Comparison of ENCODE assay signal across 8 mouse cellular contexts in the genomic region with DNA sequence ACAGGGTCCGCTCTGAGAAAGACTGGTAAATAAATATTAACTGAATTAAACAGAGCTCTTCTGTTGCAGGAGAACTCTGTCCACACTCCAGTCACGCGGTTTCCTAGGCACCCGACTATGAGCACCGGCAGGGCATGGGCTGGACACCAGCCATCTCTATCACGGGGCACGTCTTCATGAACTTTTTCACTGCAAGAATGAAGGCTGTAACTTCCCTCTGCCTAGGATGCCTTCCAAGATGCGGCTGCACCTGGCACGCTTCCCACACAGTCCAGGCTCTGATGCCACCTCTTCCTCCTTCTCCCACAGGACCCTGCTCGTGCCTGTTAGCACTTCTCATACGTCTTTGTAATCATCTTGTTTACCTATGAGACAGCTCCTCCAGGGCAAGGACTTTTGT. TPM values are rescaled to one million over a fixed set of nuclear protein-coding genes. Genes with fewer than 3 reads are reported as not detected.
DNase-seq lines count a peak whose midpoint lies in the region; ATAC-seq and TF ChIP-seq lines count a peak whose summit lies in the region.

No protein-coding gene starts in this region.

- ATAC-seq in heart, embryonic 13.5 days (ENCODE audit: extremely low read depth, insufficient number of reproducible peaks, low FRiP score, low TSS enrichment): no peak
- ATAC-seq in activated CD4-positive, CD25-positive, alpha-beta regulatory T cell, adult 4 months: no peak

- peak; percentile 68 for DNase-seq in left cerebral cortex, postnatal 4 days
- DNase-seq in left cerebral cortex, adult 8-10 months (ENCODE audit: low spot score in 2 of 2): no peak
- DNase-seq in brain, embryonic 14.5 days (ENCODE audit: low read depth): peak; percentile 79
- peak; percentile 92 for DNase-seq in kidney, postnatal 14 days
- peak; percentile 69 for DNase-seq in ovary, postnatal 36 days (ENCODE audit: low spot score)
- DNase-seq in thymus, postnatal 14 days: no peak

- H3K27me3 ChIP-seq in heart, embryonic 13.5 days (replicated peaks): no peaks in the 10 kb centered on the region

- H3K9me3 ChIP-seq in heart, embryonic 13.5 days: no peaks in the 10 kb centered on the region

- intact Hi-C loops in left cerebral cortex, postnatal 4 days (cut with DNase I): no loop called here

- H3K4me1 ChIP-seq in heart, embryonic 13.5 days: peaks cover 61% of the 10 kb centered on the region

- no peak for TF ChIP-seq CTCF in brain, embryonic 14.5 days (IDR thresholded peaks at IDR 0.05; ENCODE audit: borderline replicate concordance, extremely low read depth, insufficient read depth, insufficient read length)

- 39% methylated on average over 11 of the region's 11 CpGs for WGBS in heart, embryonic 13.5 days

- H3K27ac ChIP-seq in heart, embryonic 13.5 days (replicated peaks): peak overlapping the region; percentile 66

- H3K4me3 ChIP-seq in heart, embryonic 13.5 days: no peak overlapping the region

- TF ChIP-seq POLR2A in brain, embryonic 14.5 days (IDR thresholded peaks at IDR 0.05; ENCODE audit: borderline replicate concordance, extremely low read depth, insufficient read depth, insufficient read length, poor library complexity, severe bottlenecking): no peak

- H3K4me2 ChIP-seq in heart, embryonic 13.5 days: peak overlapping the region; percentile 52

- H3K9ac ChIP-seq in heart, embryonic 13.5 days: peak overlapping the region; percentile 50; the same call in 1 of the 2 replicates

- H3K36me3 ChIP-seq in heart, embryonic 13.5 days: peaks cover 17% of the 10 kb centered on the region

RNA-seq across cellular contexts. Expression of a gene that starts 26.0 kb away (rescaled TPM):
- total RNA-seq in left cerebral cortex, postnatal 4 days (2021): 100 to 1,000 TPM; 141 to 154 TPM
- 100 to 1,000 TPM; 159 to 179 (median 160) TPM for total RNA-seq in left cerebral cortex, adult 8-10 months (2022)
- polyA plus RNA-seq in brain, embryonic 14.5 days (2012; rRNA removed): 63.5 and 66.4 TPM in 2 replicates
- polyA plus RNA-seq in heart, embryonic 13.5 days (2015; fragmentation: Nextera tagmentation; extraction: Ambion mirVana): 65.4 and 74.3 TPM in 2 replicates
- 10 to 100 TPM; 14.0 to 15.7 TPM for polyA plus RNA-seq in activated CD4-positive, CD25-positive, alpha-beta regulatory T cell, adult 4 months (2017; shearing (Covaris generic))

Comparison
In these comparisons a context has a peak if more than half of its experiments do, and no peak if none do; other contexts are left out.
1. DNase-seq: peak in left cerebral cortex, postnatal 4 days (single experiment), brain, embryonic 14.5 days (single experiment), kidney, postnatal 14 days (single experiment) and ovary, postnatal 36 days (single experiment); none in left cerebral cortex, adult 8-10 months (0 of 2) and thymus, postnatal 14 days (single experiment).